Mouse (Mus musculus) right cerebral cortex, adult 18-20 months (tissue): ENCODE measurements around the gene Dynlt1f.
A peak's percentile ranks its signal among the peaks of the same experiment; 100 is the strongest.
"Not testable (repeated sequence)": the region's sequence is repeated elsewhere in the genome, so short reads cannot be mapped to it uniquely, and the experiment has no call there.

Experiments
- DNase-seq: peaks from one replicate; pipeline ENCODE4 v3.0.0; 2022; ENCODE audit warnings: mixed read lengths

Dynlt1f gene

GRCm38 (mm10) chr17:6661093-6661816, 5.6 kb upstream of the Dynlt1f start:
- not testable (repeated sequence) for DNase-seq

DNA sequence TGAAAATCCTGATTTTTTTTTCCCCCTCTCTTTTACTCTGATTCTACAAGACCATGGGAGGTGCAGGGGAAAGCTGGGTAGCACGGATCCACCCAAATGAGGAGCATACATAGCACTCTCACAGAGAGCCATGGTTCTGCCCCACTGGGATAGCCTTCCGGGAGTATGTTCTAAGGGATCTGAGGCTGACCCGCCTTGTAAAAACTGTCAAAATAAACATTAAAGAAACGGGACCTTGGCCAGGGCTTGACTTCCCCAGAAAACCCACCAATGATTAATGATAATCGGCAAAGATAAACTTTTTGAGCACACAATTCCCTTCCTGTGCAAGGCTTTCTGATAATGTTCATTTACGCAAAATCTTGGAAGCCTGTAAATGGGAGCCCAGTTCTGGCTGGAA, 4.9 kb upstream of the Dynlt1f start:
- not testable (repeated sequence) for DNase-seq

DNA sequence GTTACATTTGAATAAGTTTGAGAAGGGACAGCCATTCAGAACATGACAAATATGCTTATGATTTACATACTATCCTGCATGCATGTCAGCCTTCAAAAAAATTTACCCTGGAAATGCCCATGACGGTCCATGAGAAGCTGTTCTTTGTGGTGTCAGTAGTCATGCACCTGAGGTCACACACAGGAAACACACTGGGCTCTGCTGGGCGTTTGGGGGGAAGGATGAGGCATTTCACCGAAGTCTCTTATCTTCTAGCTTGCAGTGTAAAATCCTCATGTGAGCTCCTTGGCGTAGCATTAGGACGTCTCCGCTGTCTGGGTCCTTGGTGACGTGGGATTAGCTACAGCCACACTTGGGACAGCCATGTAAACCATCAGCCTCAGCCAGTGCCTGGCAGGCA, 3.1 kb upstream of the Dynlt1f start, which contains the start of gene Sytl3:
Sytl3 (plus strand) TSS at position 293 of the 400 bp plus-strand sequence.
- not testable (repeated sequence) for DNase-seq

DNA sequence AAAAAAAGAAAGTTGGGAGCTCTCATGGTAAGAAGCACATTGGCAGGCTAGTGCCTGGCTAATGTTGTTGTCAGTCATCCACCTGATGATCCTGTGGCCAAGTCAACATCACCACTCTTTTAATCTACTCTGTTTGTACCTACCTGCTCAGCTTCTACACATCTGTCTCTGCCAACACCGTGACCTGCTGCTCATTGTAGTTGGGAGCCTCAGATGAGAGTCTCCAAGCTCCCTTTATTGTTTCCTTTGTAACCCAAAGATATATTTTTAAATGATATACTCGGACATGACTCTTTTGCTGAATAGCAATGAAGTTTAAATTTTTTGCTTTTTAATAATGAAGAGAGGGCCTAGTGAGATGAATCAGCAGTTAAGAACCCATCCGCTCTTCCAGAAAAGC, 771 bp upstream of the Dynlt1f start:
- DNase-seq = not testable (repeated sequence)

- peak; percentile 67 for DNase-seq
These were observed 601 bp downstream of the Dynlt1f start for GRCm38 (mm10) chr17:6655087-6655511.

GRCm38 (mm10) chr17:6653341-6653946, 2.3 kb downstream of the Dynlt1f start:
- not testable (repeated sequence) for DNase-seq

GRCm38 (mm10) chr17:6650904-6651565, 4.7 kb downstream of the Dynlt1f start:
- DNase-seq = peak; percentile 68

- DNase-seq = not testable (repeated sequence)
These were observed 8.2 kb downstream of the Dynlt1f start for GRCm38 (mm10) chr17:6647452-6647851.

DNA sequence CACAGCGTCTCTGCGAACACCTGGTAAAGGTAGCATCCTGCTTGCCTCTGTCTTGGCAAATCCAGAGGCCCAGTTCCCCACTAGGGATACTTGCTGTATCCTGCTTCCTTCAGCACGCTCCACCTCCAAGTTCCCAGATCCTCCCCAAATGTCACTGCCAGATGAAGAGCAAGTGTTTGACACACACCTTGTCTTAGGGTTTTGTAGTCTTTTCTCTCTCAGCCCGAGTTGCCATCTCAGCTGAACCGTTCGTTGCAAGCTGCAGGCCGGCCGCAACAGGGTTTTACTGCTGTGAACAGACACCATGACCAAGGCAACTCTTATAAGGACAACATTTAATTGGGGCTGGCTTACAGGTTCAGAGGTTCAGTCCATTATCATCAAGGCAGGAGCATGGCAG, 8.9 kb downstream of the Dynlt1f start:
- DNase-seq = not testable (repeated sequence)

GRCm38 (mm10) chr17:6645668-6646067, 10.0 kb downstream of the Dynlt1f start:
- not testable (repeated sequence) for DNase-seq

DNA sequence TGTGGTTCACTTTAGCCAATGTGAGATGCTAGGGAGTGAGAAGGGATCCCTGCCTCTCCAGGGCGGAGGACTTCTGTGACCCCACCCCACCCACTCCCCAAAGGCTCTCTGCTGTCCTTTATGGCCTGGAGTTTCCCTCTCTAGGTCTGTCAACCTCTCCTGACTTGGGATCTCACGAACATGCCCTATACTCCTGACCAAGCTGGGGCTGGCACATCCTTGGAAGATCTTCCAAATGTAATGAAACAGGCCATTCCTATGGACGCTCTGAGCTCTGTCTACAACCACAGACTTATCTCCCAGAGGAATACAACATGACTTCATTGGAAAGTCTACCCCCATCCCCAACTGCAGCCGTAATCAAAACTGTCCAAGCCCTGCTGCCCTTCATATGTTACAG, 11.0 kb downstream of the Dynlt1f start:
- DNase-seq = not testable (repeated sequence)

GRCm38 (mm10) chr17:6644210-6644609, 11.5 kb downstream of the Dynlt1f start:
- not testable (repeated sequence) for DNase-seq

DNA sequence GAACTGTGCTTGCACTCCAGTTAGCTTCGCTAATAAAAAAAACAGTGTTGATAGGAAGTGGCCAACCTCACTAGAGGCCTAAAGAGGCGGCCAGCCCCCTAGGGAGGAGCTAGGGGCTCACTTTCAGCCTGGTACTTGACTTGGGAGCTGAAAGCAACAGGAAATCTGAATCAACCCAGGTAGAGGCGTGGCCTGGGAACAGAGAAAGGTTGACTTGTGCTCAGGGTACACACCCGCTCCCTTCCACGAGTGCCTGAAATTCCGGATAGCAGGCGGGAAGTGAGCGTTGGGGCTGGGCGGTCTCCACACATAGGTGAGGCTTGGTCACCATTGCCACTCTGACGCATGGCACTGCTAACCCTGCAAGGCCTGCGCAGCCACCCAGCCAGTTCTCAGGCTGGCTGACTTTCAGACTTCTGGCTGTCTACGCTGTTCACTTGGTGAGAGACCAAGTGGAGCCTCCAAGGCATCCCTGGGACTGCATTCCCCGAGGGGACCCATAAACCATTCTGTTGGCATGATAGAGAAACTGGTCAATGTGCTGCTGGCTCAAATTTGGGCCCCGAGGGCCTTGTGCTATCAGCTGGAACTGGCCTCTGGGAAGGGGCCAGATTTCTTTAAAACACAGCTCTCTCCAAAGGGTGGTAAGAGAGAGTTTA, 14.8 kb downstream of the Dynlt1f start:
- DNase-seq = not testable (repeated sequence)

- DNase-seq = not testable (repeated sequence)
These were observed 15.6 kb downstream of the Dynlt1f start for GRCm38 (mm10) chr17:6640044-6640637.

DNA sequence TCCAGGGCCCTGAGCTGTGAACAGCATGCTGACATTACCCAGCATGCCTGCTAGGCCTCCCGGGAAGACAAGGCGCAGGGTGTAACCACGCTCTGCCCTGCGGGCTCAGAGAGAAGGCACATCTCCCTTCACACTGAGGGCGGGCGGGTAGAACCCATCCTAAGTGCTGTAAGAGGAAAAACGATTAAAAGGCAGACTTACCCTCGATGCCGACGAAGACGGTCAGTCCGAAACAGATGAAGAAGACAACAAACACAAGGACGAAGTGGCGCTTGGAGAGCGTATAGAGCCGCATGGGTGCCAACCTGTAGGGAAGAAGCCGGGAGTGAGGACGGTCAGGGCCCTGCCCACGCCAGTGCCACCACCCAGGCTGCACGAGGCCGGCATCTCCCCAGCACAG, 16.2 kb downstream of the Dynlt1f start:
- DNase-seq = not testable (repeated sequence)

DNA sequence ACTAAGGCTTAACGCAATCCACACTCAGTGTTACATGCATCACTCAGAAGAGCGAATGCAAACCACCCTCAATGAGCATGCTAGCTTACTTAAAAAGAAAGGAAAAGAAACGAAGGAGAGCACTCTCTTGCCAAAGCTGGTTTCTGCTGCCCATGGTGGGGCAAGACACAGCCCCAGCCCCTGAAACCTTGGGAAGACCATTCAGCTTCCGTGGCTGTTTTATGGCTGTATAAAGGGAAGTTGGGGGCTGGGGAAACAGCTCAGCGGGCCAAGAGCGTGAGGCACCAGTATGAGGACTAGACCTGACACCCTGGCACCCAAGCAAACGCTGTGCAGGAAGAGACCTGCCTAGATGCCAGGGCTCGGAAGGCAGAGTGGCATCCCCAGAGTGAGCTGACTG, 17.3 kb downstream of the Dynlt1f start:
- not testable (repeated sequence) for DNase-seq

- not testable (repeated sequence) for DNase-seq
These were observed 18.3 kb downstream of the Dynlt1f start for GRCm38 (mm10) chr17:6637434-6637833.

DNA sequence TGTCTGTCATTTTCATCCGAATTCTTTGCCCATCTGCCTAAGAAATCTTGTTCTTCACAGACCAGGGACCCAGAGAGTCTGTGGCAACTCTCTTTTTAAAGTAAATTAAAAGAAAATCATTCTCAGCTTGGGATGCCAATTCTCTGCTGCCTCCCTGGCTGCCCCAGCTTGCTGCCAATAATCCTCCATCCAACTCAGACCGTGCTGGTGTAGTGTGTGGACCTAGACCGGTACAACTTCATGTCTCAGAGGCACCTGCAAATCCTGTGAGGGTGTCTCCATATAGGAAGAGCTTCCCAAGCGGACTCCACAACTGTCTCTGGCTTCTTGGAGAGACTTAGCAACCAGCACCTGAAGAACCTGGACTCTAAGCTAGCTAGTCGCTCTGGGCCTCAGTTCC, 18.8 kb downstream of the Dynlt1f start:
- no peak for DNase-seq

- not testable (repeated sequence) for DNase-seq
These were observed 19.9 kb downstream of the Dynlt1f start for GRCm38 (mm10) chr17:6635781-6636180.

DNA sequence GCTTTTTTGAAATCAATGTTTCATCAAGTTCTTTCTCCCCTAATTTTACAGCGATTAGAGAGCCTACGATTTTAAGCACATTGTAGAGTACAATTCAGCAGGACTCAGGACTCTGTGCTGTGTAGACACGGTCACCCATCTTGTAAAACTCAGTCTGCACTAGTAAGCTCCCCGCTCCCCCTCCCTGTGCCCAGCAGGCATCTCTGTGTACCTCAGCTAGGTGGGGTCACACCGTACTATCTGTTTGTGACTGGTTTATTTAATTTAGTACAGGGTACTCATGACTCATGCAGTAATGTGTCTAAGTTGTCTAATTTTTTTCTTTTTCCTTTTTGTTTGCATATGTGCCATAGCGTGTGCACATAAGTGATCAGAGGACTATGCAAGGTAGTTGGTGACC, 22.9 kb downstream of the Dynlt1f start:
- DNase-seq = not testable (repeated sequence)

DNA sequence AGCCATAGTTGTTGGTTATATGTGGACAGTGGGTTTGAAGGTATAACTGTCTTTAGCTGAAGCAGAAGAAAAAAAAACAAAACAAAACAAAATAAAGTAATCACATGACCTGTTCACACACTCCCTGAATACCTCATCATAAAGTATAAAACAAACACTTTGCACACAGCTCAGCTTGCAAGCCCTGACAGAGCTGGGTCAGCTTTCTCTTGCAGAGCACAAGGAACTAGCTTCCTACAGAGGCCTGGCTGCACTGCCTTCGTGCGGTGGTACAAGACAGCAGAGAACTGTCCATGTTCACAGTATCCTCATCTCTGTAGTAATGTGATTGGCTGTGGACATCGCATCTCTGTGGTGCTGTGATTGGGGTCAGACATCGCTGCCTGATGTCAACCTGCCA, 25.3 kb downstream of the Dynlt1f start:
- not testable (repeated sequence) for DNase-seq

- DNase-seq = not testable (repeated sequence)
These were observed 30.7 kb downstream of the Dynlt1f start for GRCm38 (mm10) chr17:6624926-6625558.
